Mouse (Mus musculus): ENCODE data around the gene Ptrh2. TPM values are rescaled to one million over a fixed set of nuclear protein-coding genes. Genes with fewer than 3 reads are reported as not detected.
A peak's percentile ranks its signal among the peaks of the same experiment; 100 is the strongest.

The Ptrh2 gene
- polyA plus RNA-seq, 1 experiment from 2014 or later = 28.8 TPM

GRCm38 (mm10) chr11:86681423-86681822 lies 2.4 kb upstream of the Ptrh2 start:
- WGBS = 80% methylated on average over 3 of the region's 3 CpGs
- Histone ChIP-seq H3K4me1 (ENCODE audit: control insufficient read depth, insufficient read depth, low read length) (peaks cover 17% of the 10 kb centered on the region), H3K27ac (ENCODE audit: low read length) (no peak overlapping the region), H3K9ac (ENCODE audit: low read length) (no peak overlapping the region), H3K9me3 (replicated peaks; ENCODE audit: control insufficient read depth, low read length) (no peaks in the 10 kb centered on the region), H3K27me3 (ENCODE audit: control insufficient read depth, insufficient read depth, low read length) (no peaks in the 10 kb centered on the region), H3K36me3 (ENCODE audit: control insufficient read depth, insufficient read depth, low read length) (no peaks in the 10 kb centered on the region), H3K4me3 (replicated peaks; ENCODE audit: low read length) (no peak overlapping the region), H3K4me2 (ENCODE audit: low read depth, low read length) (no peak overlapping the region)
- no peak for ATAC-seq (ENCODE audit: insufficient read depth, low FRiP score)

- Histone ChIP-seq H3K4me2 (ENCODE audit: low read depth, low read length) (peak overlapping the region; percentile 74), H3K27me3 (ENCODE audit: control insufficient read depth, insufficient read depth, low read length) (no peaks in the 10 kb centered on the region), H3K4me3 (replicated peaks; ENCODE audit: low read length) (peak overlapping the region; percentile 89), H3K4me1 (ENCODE audit: control insufficient read depth, insufficient read depth, low read length) (peaks cover 14% of the 10 kb centered on the region), H3K9ac (ENCODE audit: low read length) (peak overlapping the region; percentile 92), H3K36me3 (ENCODE audit: control insufficient read depth, insufficient read depth, low read length) (no peaks in the 10 kb centered on the region), H3K27ac (ENCODE audit: low read length) (peak overlapping the region; percentile 95; the same call in 1 of the 2 replicates), H3K9me3 (replicated peaks; ENCODE audit: control insufficient read depth, low read length) (no peaks in the 10 kb centered on the region)
- ATAC-seq (ENCODE audit: insufficient read depth, low FRiP score) = no peak
- WGBS = 22% methylated on average over 7 of the region's 7 CpGs
Measured at GRCm38 (mm10) chr11:86682861-86683260, 924 bp upstream of the Ptrh2 start.

DNA sequence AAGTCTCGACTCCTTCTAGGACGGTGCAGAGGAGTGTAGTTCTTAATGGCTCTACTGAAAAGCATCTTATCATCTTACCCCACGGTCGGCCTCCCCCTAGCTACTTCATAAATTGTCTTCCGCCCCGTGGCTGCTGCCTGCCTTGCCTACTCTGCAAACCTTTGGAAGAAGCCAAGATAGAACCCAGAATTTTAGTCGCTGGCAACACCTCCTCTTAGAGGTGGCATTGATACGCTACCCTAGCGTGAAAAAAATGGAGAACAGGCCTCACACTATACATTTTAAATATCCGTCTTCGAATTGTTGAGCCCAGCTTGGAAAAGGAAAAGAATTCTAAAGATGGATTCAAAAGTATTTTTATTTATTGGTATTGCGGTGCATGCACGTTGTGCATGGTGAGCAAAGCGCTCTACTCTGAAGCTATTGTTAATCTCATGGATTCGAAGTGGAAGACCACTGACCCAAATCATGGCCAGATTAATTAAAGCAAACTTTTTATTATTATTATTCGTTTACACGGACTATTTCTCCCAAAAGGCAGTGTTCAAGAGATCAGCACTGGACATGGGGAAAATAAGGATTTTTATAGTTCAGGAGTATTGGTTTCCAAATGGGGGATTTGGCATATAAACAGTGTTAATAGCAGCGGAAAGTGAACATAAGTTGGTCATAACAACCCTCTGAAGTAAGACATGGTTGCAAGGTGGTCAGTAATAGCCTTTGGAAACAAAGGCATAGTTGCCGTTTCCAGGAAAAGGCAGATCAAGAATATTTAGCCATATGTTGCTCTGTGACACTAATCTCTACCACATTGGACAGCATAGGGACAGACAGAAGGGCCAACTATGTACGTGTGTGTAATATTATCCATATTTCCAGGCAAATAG lies 584 bp downstream of the Ptrh2 start:
- ATAC-seq (ENCODE audit: insufficient read depth, low FRiP score) = peak; percentile 1; the same call in 1 of the 2 replicates
- peak overlapping the region; percentile 89 for H3K4me3 ChIP-seq (replicated peaks; ENCODE audit: low read length)
- no peaks in the 10 kb centered on the region for H3K36me3 ChIP-seq (ENCODE audit: control insufficient read depth, insufficient read depth, low read length)
- H3K4me2 ChIP-seq (ENCODE audit: low read depth, low read length) = peak overlapping the region; percentile 74
- no peaks in the 10 kb centered on the region for H3K9me3 ChIP-seq (replicated peaks; ENCODE audit: control insufficient read depth, low read length)
- WGBS = 3% methylated on average over 20 of the region's 20 CpGs
- no peaks in the 10 kb centered on the region for H3K27me3 ChIP-seq (ENCODE audit: control insufficient read depth, insufficient read depth, low read length)
- H3K4me1 ChIP-seq (ENCODE audit: control insufficient read depth, insufficient read depth, low read length) = peaks cover 14% of the 10 kb centered on the region
- H3K27ac ChIP-seq (ENCODE audit: low read length) = peak overlapping the region; percentile 95
- H3K9ac ChIP-seq (ENCODE audit: low read length) = peak overlapping the region; percentile 92

DNA sequence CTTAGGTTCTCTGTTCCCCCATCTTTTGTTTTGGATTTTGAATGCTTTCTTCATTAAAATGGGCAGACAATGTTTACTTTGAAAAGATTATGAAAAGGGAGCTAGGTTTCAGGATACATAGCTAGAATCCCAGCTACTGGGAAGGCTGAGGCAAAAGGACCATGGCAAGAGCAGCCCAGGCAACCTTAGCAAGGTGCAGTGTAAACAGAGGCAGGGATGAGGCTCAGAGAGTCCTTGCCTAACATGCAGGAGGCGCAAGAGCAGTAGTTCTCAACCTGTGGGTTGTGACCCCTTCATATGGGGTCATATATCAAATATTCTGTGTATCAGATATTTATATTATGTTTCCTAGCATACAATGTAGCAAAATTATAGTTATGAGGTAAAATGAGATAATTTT lies 1.6 kb downstream of the Ptrh2 start:
- Histone ChIP-seq H3K27me3 (ENCODE audit: control insufficient read depth, insufficient read depth, low read length) (no peaks in the 10 kb centered on the region), H3K9me3 (replicated peaks; ENCODE audit: control insufficient read depth, low read length) (no peaks in the 10 kb centered on the region), H3K9ac (ENCODE audit: low read length) (peak overlapping the region; percentile 55), H3K4me1 (ENCODE audit: control insufficient read depth, insufficient read depth, low read length) (peaks cover 14% of the 10 kb centered on the region), H3K4me3 (replicated peaks; ENCODE audit: low read length) (peak overlapping the region; percentile 89), H3K36me3 (ENCODE audit: control insufficient read depth, insufficient read depth, low read length) (peaks cover 8% of the 10 kb centered on the region; the same call in 1 of the 2 replicates), H3K4me2 (ENCODE audit: low read depth, low read length) (peak overlapping the region; percentile 74), H3K27ac (ENCODE audit: low read length) (no peak overlapping the region)
- no peak for ATAC-seq (ENCODE audit: insufficient read depth, low FRiP score)
- 73% methylated on average over 1 of the region's 1 CpGs for WGBS

GRCm38 (mm10) chr11:86690383-86690782 lies 6.6 kb downstream of the Ptrh2 start:
- Histone ChIP-seq H3K27me3 (ENCODE audit: control insufficient read depth, insufficient read depth, low read length) (no peaks in the 10 kb centered on the region), H3K9ac (ENCODE audit: low read length) (no peak overlapping the region), H3K27ac (ENCODE audit: low read length) (no peak overlapping the region), H3K9me3 (replicated peaks; ENCODE audit: control insufficient read depth, low read length) (no peaks in the 10 kb centered on the region), H3K4me3 (replicated peaks; ENCODE audit: low read length) (no peak overlapping the region), H3K4me1 (ENCODE audit: control insufficient read depth, insufficient read depth, low read length) (peaks cover 1% of the 10 kb centered on the region), H3K4me2 (ENCODE audit: low read depth, low read length) (no peak overlapping the region), H3K36me3 (ENCODE audit: control insufficient read depth, insufficient read depth, low read length) (peaks cover 14% of the 10 kb centered on the region)
- 88% methylated on average over 3 of the region's 3 CpGs for WGBS
- ATAC-seq (ENCODE audit: insufficient read depth, low FRiP score) = no peak

DNA sequence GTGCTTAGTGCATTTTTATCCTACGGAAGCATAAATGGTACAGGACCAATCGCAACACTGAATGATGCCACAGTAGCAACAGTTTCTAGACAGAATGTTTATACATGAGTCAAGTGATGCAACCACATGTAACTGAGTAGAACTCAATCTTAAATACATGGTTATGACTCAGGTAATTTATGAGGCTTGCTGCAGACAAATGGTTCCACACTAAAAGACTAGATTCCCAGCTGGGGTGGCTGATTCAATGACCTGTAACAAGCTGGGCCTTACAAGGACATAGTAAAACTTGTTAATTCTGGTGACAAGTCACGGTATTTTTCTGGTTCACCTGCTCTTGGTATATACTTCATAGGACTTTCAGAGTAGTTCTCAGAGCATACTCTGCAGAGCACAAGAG lies 7.7 kb downstream of the Ptrh2 start:
- Histone ChIP-seq H3K4me3 (replicated peaks; ENCODE audit: low read length) (no peak overlapping the region), H3K4me2 (ENCODE audit: low read depth, low read length) (no peak overlapping the region), H3K36me3 (ENCODE audit: control insufficient read depth, insufficient read depth, low read length) (peaks cover 18% of the 10 kb centered on the region), H3K9me3 (replicated peaks; ENCODE audit: control insufficient read depth, low read length) (no peaks in the 10 kb centered on the region), H3K27ac (ENCODE audit: low read length) (no peak overlapping the region), H3K9ac (ENCODE audit: low read length) (no peak overlapping the region), H3K27me3 (ENCODE audit: control insufficient read depth, insufficient read depth, low read length) (no peaks in the 10 kb centered on the region), H3K4me1 (ENCODE audit: control insufficient read depth, insufficient read depth, low read length) (no peaks in the 10 kb centered on the region)
- 89% methylated on average over 3 of the region's 3 CpGs for whole genome bisulfite sequencing
- ATAC-seq (ENCODE audit: insufficient read depth, low FRiP score) = no peak

DNA sequence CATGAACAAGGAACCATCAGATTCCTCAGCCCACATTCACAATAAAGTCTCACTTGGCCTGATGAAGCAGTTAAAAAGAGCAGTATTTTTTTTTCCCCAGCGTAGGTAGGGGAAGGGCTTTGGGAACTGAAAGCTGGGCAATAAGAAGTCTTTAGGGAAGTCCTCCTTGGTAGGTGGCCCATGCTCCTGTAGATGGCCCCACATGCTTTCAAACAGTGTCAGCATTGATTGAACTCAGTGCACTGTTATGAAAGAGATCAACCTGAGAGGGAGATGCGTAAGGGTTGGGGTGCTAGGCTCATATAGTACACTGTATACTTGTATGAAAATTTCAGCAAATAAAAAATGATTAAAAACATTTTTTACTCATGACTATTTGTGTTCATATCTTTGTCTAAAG lies 8.2 kb downstream of the Ptrh2 start:
- Histone ChIP-seq H3K4me1 (ENCODE audit: control insufficient read depth, insufficient read depth, low read length) (no peaks in the 10 kb centered on the region), H3K9me3 (replicated peaks; ENCODE audit: control insufficient read depth, low read length) (no peaks in the 10 kb centered on the region), H3K4me3 (replicated peaks; ENCODE audit: low read length) (no peak overlapping the region), H3K4me2 (ENCODE audit: low read depth, low read length) (no peak overlapping the region), H3K27ac (ENCODE audit: low read length) (no peak overlapping the region), H3K36me3 (ENCODE audit: control insufficient read depth, insufficient read depth, low read length) (peaks cover 18% of the 10 kb centered on the region), H3K9ac (ENCODE audit: low read length) (no peak overlapping the region), H3K27me3 (ENCODE audit: control insufficient read depth, insufficient read depth, low read length) (no peaks in the 10 kb centered on the region)
- ATAC-seq (ENCODE audit: insufficient read depth, low FRiP score) = no peak
- 84% methylated on average over 2 of the region's 2 CpGs for WGBS

DNA sequence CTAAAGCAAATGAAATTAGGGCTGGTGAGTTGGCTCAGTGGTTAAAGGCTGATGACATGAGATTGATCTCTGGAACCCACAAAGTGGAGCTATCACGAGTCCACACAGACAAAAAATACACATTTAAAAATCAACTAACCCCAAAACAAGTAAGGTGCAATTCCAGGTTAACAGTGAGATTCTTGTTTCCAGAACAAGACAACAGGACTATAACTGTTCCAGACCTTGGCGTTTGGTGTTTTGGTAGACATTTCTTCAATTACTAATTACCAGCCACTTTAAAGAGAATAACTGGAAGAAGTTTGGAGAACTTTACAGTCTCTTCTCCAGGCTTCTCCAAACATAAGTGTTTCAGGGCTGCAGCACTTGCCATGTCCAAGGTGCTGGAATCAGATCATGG lies 8.8 kb downstream of the Ptrh2 start:
- H3K4me1 ChIP-seq (ENCODE audit: control insufficient read depth, insufficient read depth, low read length) = no peaks in the 10 kb centered on the region
- no peaks in the 10 kb centered on the region for H3K9me3 ChIP-seq (replicated peaks; ENCODE audit: control insufficient read depth, low read length)
- no peaks in the 10 kb centered on the region for H3K27me3 ChIP-seq (ENCODE audit: control insufficient read depth, insufficient read depth, low read length)
- no peak overlapping the region for H3K27ac ChIP-seq (ENCODE audit: low read length)
- ATAC-seq (ENCODE audit: insufficient read depth, low FRiP score) = no peak
- H3K4me2 ChIP-seq (ENCODE audit: low read depth, low read length) = no peak overlapping the region
- WGBS = 76% methylated on average over 2 of the region's 2 CpGs
- H3K9ac ChIP-seq (ENCODE audit: low read length) = no peak overlapping the region
- no peak overlapping the region for H3K4me3 ChIP-seq (replicated peaks; ENCODE audit: low read length)
- peaks cover 18% of the 10 kb centered on the region for H3K36me3 ChIP-seq (ENCODE audit: control insufficient read depth, insufficient read depth, low read length)

DNA sequence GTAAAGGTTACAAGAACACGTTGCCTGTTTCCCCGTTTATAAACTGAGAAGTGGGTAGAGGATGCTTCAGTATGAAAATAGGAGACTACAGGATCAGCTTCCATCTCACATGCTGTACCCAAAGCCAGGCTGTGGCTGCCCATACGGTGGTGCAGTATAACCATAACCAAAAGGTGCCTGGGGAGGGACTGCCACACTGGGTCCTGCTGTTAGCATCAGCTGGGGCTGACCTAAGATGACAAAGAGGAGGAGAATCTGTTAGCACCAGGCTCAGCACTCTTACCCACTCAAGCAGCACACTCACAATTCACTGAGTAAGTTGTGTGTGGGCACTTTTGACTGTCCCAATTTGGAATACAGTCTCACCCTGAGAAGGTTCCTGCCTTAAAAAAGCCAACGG lies 11.7 kb downstream of the Ptrh2 start:
- Histone ChIP-seq H3K9ac (ENCODE audit: low read length) (no peak overlapping the region), H3K27me3 (ENCODE audit: control insufficient read depth, insufficient read depth, low read length) (no peaks in the 10 kb centered on the region), H3K9me3 (replicated peaks; ENCODE audit: control insufficient read depth, low read length) (no peaks in the 10 kb centered on the region), H3K27ac (ENCODE audit: low read length) (no peak overlapping the region), H3K4me1 (ENCODE audit: control insufficient read depth, insufficient read depth, low read length) (no peaks in the 10 kb centered on the region), H3K36me3 (ENCODE audit: control insufficient read depth, insufficient read depth, low read length) (peaks cover 15% of the 10 kb centered on the region), H3K4me3 (replicated peaks; ENCODE audit: low read length) (no peak overlapping the region), H3K4me2 (ENCODE audit: low read depth, low read length) (no peak overlapping the region)
- ATAC-seq (ENCODE audit: insufficient read depth, low FRiP score) = no peak
- 86% methylated on average over 4 of the region's 4 CpGs for WGBS
